Mouse (Mus musculus) heart, postnatal 4 days (tissue): ENCODE results near the gene Fam47e. TPM values are rescaled to one million over a fixed set of nuclear protein-coding genes. Genes with fewer than 3 reads are reported as not detected.

ENCODE experiments used
- DNase-seq: peaks from one replicate; pipeline ENCODE4 v3.0.0; 2021
- total RNA-seq, 2 experiments: library from RNA; stranded (reverse); gene quantifications; 2 replicates each; pipeline ENCODE4 v1.2.3; 2021

The Fam47e gene
- total RNA-seq, 2 experiments from 2014 or later: not detected

- peak; percentile 81 for DNase-seq
These were observed 48.1 kb downstream of the Fam47e start, which contains the start of gene Stbd1 for GRCm38 (mm10) chr5:92602691-92603690. Stbd1 (plus strand) TSS chr5:92603041.

- peak; percentile 57 for DNase-seq
These were observed 49.8 kb downstream of the Fam47e start for GRCm38 (mm10) chr5:92604452-92605247.

- no peak for DNase-seq
These were observed 52.8 kb downstream of the Fam47e start for GRCm38 (mm10) chr5:92607492-92608229.

- DNase-seq: no peak
These were observed 57.9 kb downstream of the Fam47e start for GRCm38 (mm10) chr5:92612756-92613155.

GRCm38 (mm10) chr5:92621883-92622282 lies 67.0 kb downstream of the Fam47e start:
- DNase-seq: no peak

- DNase-seq: peak; percentile 58
These were observed 73.0 kb downstream of the Fam47e start for GRCm38 (mm10) chr5:92627896-92628295.

- no peak for DNase-seq
These were observed 78.7 kb downstream of the Fam47e start for GRCm38 (mm10) chr5:92633526-92633925.

GRCm38 (mm10) chr5:92634916-92635315 lies 80.0 kb downstream of the Fam47e start:
- no peak for DNase-seq

- no peak for DNase-seq
These were observed 81.0 kb downstream of the Fam47e start for GRCm38 (mm10) chr5:92635891-92636290.

GRCm38 (mm10) chr5:92640861-92641260 lies 86.0 kb downstream of the Fam47e start:
- DNase-seq: no peak

Other genes with a start within 250 kb of the Fam47e start
- gene Sdad1, start 244.6 kb upstream of the Fam47e start, total RNA-seq: 10 to 100 TPM; 20.0 to 21.7 TPM
- gene Cxcl9, start 227.0 kb upstream of the Fam47e start, total RNA-seq: under 1 TPM; 0.26 to 0.74 TPM
- 100 to 1,000 TPM; 284 to 319 TPM for gene Art3, start 223.2 kb upstream of the Fam47e start, total RNA-seq
- under 1 TPM in 1 of 2 experiments, not detected in 1; 0.47 TPM for gene Cxcl10, start 206.2 kb upstream of the Fam47e start, total RNA-seq
- gene Nup54, start 119.8 kb upstream of the Fam47e start, total RNA-seq: 10 to 100 TPM; 29.0 to 29.2 TPM
- gene Scarb2, start 48.2 kb upstream of the Fam47e start, total RNA-seq: 10 to 100 TPM; 83.8 to 88.7 TPM
- gene Stbd1, start 48.0 kb downstream of the Fam47e start, total RNA-seq: 10 to 100 TPM; 24.3 to 27.3 TPM
- gene Ccdc158, start 120.2 kb downstream of the Fam47e start, total RNA-seq: under 1 TPM; 0.16 to 0.24 TPM
- gene Shroom3, start 128.4 kb downstream of the Fam47e start, total RNA-seq: 10 to 100 TPM; 58.1 to 71.7 TPM